Mouse (Mus musculus) intestine, embryonic 16.5 days (tissue): ENCODE measurements around the gene Hist3h2a. TPM values are rescaled to one million over a fixed set of nuclear protein-coding genes. Genes with fewer than 3 reads are reported as not detected.
A peak's percentile ranks its signal among the peaks of the same experiment; 100 is the strongest.

ENCODE experiments used
- ATAC-seq: fragments of 200-750 bp; cut with Nextera tagmentation; 2 replicates; pipeline ENCODE4 v1.8.0; 2017; ENCODE audit warnings: moderate TSS enrichment, moderate library complexity
- H3K27ac ChIP-seq: fragments of 300-500 bp; sonication (generic); 2 replicates; pipeline ENCODE4 v1.5.1; 2014; ENCODE audit warnings: mild to moderate bottlenecking, low read length
- H3K27me3 ChIP-seq: fragments of 300-500 bp; sonication (generic); replicated peaks from 2 replicates; pipeline ENCODE4 v1.6.1; 2014; ENCODE audit warnings: low read length, control low read depth, mixed read lengths; ENCODE audit not compliant: control insufficient read depth, insufficient read depth
- H3K36me3 ChIP-seq: fragments of 300-500 bp; sonication (generic); 2 replicates; pipeline ENCODE4 v1.6.1; 2014; ENCODE audit warnings: low read length, control low read depth; ENCODE audit not compliant: control insufficient read depth, insufficient read depth
- H3K4me1 ChIP-seq: fragments of 300-500 bp; sonication (generic); 2 replicates; pipeline ENCODE4 v1.6.1; 2014; ENCODE audit warnings: low read length, control low read depth, mixed read lengths; ENCODE audit not compliant: control insufficient read depth, insufficient read depth
- H3K4me2 ChIP-seq: fragments of 300-500 bp; sonication (generic); 2 replicates; pipeline ENCODE4 v1.6.1; 2014; ENCODE audit warnings: low read depth, low read length, control low read depth
- H3K4me3 ChIP-seq: fragments of 300-500 bp; sonication (generic); 2 replicates; pipeline ENCODE4 v1.5.1; 2014; ENCODE audit warnings: mild to moderate bottlenecking, low read length
- H3K9ac ChIP-seq: fragments of 300-500 bp; sonication (generic); 2 replicates; pipeline ENCODE4 v1.6.1; 2014; ENCODE audit warnings: low read depth, low read length
- H3K9me3 ChIP-seq: fragments of 300-500 bp; sonication (generic); 2 replicates; pipeline ENCODE4 v1.6.1; 2016; ENCODE audit warnings: low read length, control low read depth; ENCODE audit not compliant: control insufficient read depth
- WGBS: fragments of 180-500 bp; shearing (Covaris S2); extraction: QIAGEN DNeasy Blood & Tissue Kit; methylation state at CpG from one replicate; pipeline ENCODE4 v1.1.7; 2014; 5-methylcytosine and 5-hydroxymethylcytosine counted together
- polyA plus RNA-seq: library from polyadenylated mRNA; unstranded; fragments of >200 nt; fragmentation: Nextera tagmentation; extraction: Ambion mirVana; gene quantifications from 2 replicates; pipeline ENCODE4 v1.2.1, GENCODE M21; 2015

Hist3h2a gene
- polyA plus RNA-seq, 1 experiment from 2014 or later: 31.6 TPM

GRCm38 (mm10) chr11:58939088-58939439 is 15.4 kb upstream of the Hist3h2a start:
- Histone ChIP-seq H3K4me2 (peak overlapping the region; percentile 28), H3K4me1 (peaks cover 10% of the 10 kb centered on the region), H3K27me3 (no peaks in the 10 kb centered on the region), H3K36me3 (no peaks in the 10 kb centered on the region), H3K9ac (peak overlapping the region; percentile 95; the same call in 1 of the 2 replicates), H3K4me3 (peak overlapping the region; percentile 88), H3K27ac (no peak overlapping the region), H3K9me3 (no peaks in the 10 kb centered on the region)
- 9% methylated on average over 6 of the region's 6 CpGs for WGBS
- peak; percentile 12 for ATAC-seq

GRCm38 (mm10) chr11:58944136-58944535 is 10.3 kb upstream of the Hist3h2a start:
- Histone ChIP-seq H3K4me3 (no peak overlapping the region), H3K36me3 (no peaks in the 10 kb centered on the region), H3K27ac (no peak overlapping the region), H3K4me1 (peaks cover 8% of the 10 kb centered on the region), H3K27me3 (no peaks in the 10 kb centered on the region), H3K4me2 (no peak overlapping the region), H3K9ac (no peak overlapping the region), H3K9me3 (no peaks in the 10 kb centered on the region)
- WGBS: 73% methylated on average over 5 of the region's 5 CpGs
- ATAC-seq: no peak

GRCm38 (mm10) chr11:58947306-58947705 is 7.2 kb upstream of the Hist3h2a start:
- Histone ChIP-seq H3K9me3 (no peaks in the 10 kb centered on the region), H3K27me3 (no peaks in the 10 kb centered on the region), H3K9ac (no peak overlapping the region), H3K4me2 (no peak overlapping the region), H3K36me3 (no peaks in the 10 kb centered on the region), H3K4me1 (peaks cover 8% of the 10 kb centered on the region), H3K4me3 (no peak overlapping the region), H3K27ac (no peak overlapping the region)
- 79% methylated on average over 3 of the region's 3 CpGs for WGBS
- ATAC-seq: no peak

GRCm38 (mm10) chr11:58947798-58948528 is 6.5 kb upstream of the Hist3h2a start:
- Histone ChIP-seq H3K9me3 (no peaks in the 10 kb centered on the region), H3K27me3 (no peaks in the 10 kb centered on the region), H3K9ac (peak overlapping the region; percentile 10), H3K4me3 (peak overlapping the region; percentile 49), H3K4me1 (peaks cover 8% of the 10 kb centered on the region), H3K36me3 (no peaks in the 10 kb centered on the region), H3K27ac (peak overlapping the region; percentile 25), H3K4me2 (peak overlapping the region; percentile 48)
- ATAC-seq: peak; percentile 56
- WGBS: 10% methylated on average over 23 of the region's 23 CpGs

- Histone ChIP-seq H3K4me2 (peak within 1 kb of the TSS; percentile 48), H3K4me1 (peaks cover 14% of the 10 kb centered on the region), H3K9me3 (no peaks in the 10 kb centered on the region), H3K27ac (peak within 1 kb of the TSS; percentile 82), H3K9ac (peak within 1 kb of the TSS; percentile 63), H3K27me3 (no peaks in the 10 kb centered on the region), H3K36me3 (no peaks in the 10 kb centered on the region), H3K4me3 (peak within 1 kb of the TSS; percentile 49)
- under 1% methylated on average over 48 of the region's 48 CpGs for WGBS
- peak; percentile 89 for ATAC-seq
These were observed 5.7 kb upstream of the Hist3h2a start, which contains the start of gene Hist3h2ba for GRCm38 (mm10) chr11:58948542-58949479. Gene Hist3h2ba (plus strand): TSS chr11:58948920.

- peak overlapping the region; percentile 49 for H3K4me3 ChIP-seq
- no peak for ATAC-seq
- peak overlapping the region; percentile 48 for H3K4me2 ChIP-seq
- H3K9ac ChIP-seq: peak overlapping the region; percentile 63
- no peaks in the 10 kb centered on the region for H3K9me3 ChIP-seq
- peak overlapping the region; percentile 82 for H3K27ac ChIP-seq
- H3K27me3 ChIP-seq: no peaks in the 10 kb centered on the region
- WGBS: 11% methylated on average over 20 of the region's 20 CpGs
- H3K36me3 ChIP-seq: no peaks in the 10 kb centered on the region
- H3K4me1 ChIP-seq: peaks cover 14% of the 10 kb centered on the region
These were observed 4.7 kb upstream of the Hist3h2a start for GRCm38 (mm10) chr11:58949480-58950431.

- WGBS: 75% methylated on average over 5 of the region's 5 CpGs
These were observed 3.3 kb upstream of the Hist3h2a start for GRCm38 (mm10) chr11:58951210-58951609.

GRCm38 (mm10) chr11:58953351-58954169 is 925 bp upstream of the Hist3h2a start:
- Histone ChIP-seq H3K9me3 (no peaks in the 10 kb centered on the region), H3K4me2 (peak overlapping the region; percentile 96), H3K27me3 (no peaks in the 10 kb centered on the region), H3K4me1 (peaks cover 24% of the 10 kb centered on the region), H3K36me3 (peaks cover 6% of the 10 kb centered on the region; the same call in 1 of the 2 replicates), H3K9ac (peak overlapping the region; percentile 77), H3K27ac (peak overlapping the region; percentile 90), H3K4me3 (peak overlapping the region; percentile 66)
- WGBS: under 1% methylated on average over 33 of the region's 33 CpGs
- ATAC-seq: peak; percentile 43

More at GRCm38 (mm10) chr11:58951210-58951609, 3.3 kb upstream of the Hist3h2a start:
- Histone ChIP-seq H3K27ac (no peak overlapping the region), H3K4me1 (peaks cover 14% of the 10 kb centered on the region), H3K9ac (no peak overlapping the region), H3K27me3 (no peaks in the 10 kb centered on the region), H3K36me3 (no peaks in the 10 kb centered on the region), H3K9me3 (no peaks in the 10 kb centered on the region), H3K4me3 (no peak overlapping the region), H3K4me2 (no peak overlapping the region)
- no peak for ATAC-seq
